Mouse (Mus musculus) mouse embryonic stem cell (cell line): ENCODE data around the gene Cep295nl.
"Not testable (repeated sequence)": the region's sequence is repeated elsewhere in the genome, so short reads cannot be mapped to it uniquely, and the experiment has no call there.

ENCODE experiments used
- in situ Hi-C, 2 experiments: fragments of 300-500 bp; cut with MboI; formaldehyde crosslinking; loops; 1 replicate in 1 of 2; 3 replicates in 1 of 2; pipeline ENCODE4 v1.14.3; 2019 to 2020; ENCODE audit warnings: low sequenced_read_pairs in 2 of 2, low pct_unique_long_range_greater_than_20kb in 1 of 2, mixed read lengths in 1 of 2; ENCODE audit not compliant: unreplicated experiment in 1 of 2

Cep295nl gene

DNA sequence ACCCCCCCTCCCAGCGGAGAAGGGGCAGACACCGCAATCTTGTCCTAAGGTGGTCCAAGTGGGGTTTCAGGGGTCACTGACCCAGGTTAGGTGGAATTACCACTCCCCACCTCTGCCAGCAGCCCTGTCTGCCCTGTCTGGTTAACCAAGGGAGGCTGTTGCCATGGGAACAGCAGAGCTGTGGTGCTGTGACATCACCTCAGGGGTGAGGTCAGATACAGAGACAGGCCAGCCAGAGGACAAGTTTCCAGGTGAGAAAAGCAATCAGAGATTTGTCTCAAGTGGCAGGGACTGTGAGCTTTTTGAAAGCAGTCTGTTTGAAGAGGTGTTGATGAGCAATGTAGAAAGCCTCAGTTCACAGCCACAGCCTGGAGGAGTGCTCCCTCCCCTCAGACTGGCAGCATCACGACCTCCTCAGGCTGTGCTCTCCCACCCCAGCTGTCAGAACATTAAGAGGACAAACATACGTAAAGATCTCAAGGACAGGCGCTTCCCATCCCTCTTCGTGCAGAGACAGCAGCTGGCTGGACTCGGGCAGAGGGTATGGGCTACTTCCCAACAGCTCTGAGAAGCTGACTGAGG is at the start of gene Cep295nl:
Cep295nl (minus strand) TSS at position 101 of the 582 bp plus-strand sequence.
- in situ Hi-C loops = no loop called here

DNA sequence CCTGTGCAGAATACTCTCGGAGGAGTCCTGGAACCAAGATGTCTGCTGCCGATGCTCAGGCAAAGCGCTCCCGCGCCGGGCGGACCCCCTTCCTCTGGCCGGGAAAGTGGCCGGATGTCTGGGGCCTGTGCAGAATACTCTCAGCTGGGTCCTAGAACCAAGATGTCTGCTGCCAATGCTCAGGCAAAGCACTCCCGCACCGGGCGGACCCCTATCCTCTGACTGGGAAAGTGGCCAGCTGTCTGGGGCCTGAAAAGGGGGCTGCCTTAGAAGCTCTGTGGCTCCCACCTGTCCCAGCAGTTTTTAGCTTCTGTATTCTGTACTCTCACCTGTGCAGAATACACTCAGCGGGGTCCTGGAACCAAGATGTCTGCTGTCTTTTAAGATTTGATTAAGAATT is 45.5 kb upstream of the Cep295nl start:
- in situ Hi-C loops = not testable (repeated sequence)

DNA sequence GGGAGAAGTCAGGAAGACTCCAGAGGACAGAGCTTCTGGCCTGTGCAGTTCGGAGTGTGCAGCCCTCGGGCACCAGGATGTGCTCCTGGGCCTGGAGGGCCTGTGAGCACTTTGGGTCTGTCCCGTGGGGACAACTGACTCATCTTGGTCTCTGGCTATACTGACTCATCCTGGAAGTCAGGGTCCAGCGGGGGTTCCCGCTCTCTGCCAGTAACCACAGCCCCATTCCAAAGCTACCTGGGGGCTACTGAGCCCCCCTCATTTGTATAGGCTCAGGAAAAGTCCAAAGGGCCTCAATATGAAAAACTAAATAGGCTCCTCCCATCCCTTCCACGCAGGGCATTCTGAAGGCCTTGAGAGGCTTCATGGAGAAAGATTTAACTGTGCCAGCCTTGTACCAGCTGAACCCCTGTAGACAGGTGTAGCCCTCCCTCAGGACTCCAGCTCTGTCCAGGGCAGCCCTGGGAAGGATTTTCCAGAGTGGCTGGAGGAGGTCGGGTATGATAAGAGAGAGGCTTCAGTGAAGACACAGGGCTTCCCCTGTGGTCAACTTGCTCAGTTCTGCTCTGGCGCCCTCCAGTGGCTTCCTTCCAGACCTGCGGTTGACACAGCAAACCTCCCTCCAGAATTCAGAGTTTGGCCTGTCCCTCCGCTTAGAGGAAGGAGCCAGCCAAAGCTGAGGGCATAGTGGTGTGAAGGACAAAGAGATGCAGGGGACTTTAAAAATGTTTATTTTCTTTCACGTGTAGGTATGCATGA is 37.1 kb upstream of the Cep295nl start:
- in situ Hi-C loops = no loop called here

DNA sequence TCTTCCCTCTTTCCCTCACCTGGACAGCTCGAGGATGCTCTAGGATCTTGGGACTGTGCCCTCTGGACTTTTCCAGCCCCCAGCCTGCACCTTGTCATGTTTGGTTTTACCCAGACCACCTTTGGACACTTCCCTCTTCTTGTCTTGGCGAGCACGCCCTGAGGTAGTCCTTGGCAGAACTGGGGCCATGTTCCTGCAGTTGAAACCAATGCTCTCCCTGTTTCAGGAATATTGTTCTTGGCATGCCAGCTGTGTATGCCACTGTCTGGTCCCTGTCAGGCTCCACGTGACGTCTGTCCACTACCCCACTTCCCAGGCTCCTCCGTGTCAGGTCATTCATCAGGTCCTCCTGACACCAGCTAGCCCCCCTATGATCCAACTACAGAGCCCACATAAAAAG is 36.4 kb upstream of the Cep295nl start:
- in situ Hi-C loops = no loop called here

DNA sequence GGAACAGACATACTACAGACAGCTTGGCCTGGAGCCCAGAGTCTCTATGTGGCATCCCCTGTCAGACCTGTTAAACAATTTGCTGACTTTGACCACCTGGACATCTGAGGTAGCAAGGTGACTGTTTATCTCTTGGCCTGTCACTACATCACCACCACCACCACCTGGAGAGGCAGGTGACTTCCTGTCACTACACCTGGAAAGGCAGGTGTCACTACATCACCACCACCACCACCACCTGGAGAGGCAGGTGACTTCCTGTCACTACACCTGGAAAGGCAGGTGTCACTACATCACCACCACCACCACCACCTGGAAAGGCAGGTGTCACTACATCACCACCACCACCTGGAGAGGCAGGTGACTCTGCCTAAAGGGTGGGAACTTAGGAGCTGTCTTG is 34.0 kb upstream of the Cep295nl start:
- in situ Hi-C loops = not testable (repeated sequence)

DNA sequence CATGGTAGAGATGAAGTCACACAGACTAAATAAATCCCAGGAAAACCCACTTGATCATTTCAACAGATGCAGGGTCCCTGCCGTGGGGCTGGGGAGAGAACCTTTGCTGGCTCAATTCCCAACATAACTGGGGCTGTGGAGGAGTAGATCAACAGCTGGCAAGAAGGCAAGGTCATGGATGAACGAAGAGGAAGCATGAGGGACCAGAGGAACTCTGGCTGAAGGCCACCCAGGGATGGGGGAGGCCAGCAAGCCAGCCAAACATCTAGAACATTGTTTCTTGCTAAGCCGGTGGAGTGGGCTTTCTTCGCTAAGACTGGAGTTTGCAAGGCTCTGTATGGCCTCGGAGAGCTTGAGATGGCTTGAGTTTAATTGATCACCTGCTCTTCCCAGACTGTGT is 33.6 kb upstream of the Cep295nl start:
- in situ Hi-C loops = no loop called here

DNA sequence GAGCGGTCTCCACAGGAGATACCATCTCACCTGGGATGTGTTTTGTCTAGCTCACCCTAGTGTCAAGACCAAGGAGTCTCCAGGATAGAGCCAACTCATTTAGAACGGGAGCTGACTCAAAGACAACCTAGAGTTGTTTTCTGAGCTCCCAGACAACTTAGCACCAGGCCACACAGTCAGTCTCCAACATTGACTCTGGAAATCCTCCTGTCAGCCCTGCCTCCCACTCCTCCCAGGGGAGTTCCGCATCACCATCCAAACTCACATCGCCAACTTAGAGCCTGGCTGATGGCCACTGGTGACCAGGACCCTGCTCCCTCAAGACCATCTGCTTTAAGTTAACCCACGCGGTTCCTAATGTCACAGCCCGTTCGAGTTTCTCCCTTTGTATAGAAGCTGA is 33.2 kb upstream of the Cep295nl start:
- in situ Hi-C loops = no loop called here

DNA sequence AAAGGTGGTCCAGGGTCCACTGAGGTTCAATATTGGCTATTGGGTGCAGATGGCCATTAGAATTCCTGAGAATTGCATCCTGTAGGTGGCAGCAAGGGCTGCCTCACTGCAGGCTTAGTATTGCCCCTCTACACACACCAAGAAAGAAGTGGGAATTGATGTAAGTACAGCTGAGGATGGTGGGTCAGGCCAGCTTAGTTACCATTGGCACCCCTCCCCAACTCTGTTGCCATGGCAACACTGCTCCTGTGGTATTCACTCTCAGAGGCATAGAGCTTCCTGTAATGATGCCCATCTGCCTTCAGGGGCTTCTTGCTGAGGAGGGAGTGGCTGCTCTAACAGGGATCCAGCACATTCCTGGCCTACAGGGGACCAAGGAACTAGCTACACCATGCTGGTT is 32.7 kb upstream of the Cep295nl start:
- in situ Hi-C loops = no loop called here

DNA sequence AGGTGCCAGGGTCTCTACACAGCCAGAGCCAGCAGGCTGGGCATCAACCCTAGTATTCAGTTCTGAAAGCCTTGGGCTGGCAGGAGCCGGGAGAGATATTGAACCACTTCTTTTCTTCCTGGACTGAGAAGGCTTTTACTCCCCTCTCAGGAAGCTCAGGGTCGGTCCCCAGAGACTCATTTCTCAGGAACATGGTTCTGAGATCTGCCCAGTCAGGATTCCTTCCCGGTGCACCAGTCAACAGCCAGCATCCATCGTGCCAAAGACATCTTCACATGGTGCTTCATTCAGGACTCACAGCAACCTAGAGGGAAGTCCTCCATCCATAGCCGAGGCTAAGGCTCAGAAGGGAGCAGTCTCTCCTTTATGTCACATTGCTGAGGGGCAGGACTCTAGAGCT is 32.2 kb upstream of the Cep295nl start:
- in situ Hi-C loops = loop anchor here in 1 of 2 experiments (5.0 kb wide), 1 partner anchor 52 kb away; no protein-coding TSS in a partner anchor

DNA sequence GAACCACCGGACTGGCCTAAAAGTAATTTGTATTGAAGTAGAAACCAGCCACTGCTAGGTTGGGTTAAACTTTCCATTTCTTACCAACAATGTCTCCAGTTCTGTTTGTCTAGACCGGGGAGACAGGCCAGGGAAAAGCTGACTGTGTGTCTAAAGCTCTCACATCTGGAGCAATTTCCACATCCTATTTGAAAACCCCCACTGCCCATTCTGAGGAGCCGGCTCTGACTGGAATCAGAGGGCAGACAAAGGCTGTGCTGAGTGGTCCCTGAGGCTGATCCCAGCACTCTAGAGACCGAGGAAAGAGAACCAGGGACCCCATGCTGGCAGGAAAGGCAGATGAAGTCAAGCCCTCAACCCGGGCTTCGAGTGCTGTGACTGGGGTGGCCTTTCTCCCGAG is 30.3 kb upstream of the Cep295nl start:
- in situ Hi-C loops = loop anchor here in 1 of 2 experiments (5.0 kb wide), 1 partner anchor 50 kb away; no protein-coding TSS in a partner anchor

DNA sequence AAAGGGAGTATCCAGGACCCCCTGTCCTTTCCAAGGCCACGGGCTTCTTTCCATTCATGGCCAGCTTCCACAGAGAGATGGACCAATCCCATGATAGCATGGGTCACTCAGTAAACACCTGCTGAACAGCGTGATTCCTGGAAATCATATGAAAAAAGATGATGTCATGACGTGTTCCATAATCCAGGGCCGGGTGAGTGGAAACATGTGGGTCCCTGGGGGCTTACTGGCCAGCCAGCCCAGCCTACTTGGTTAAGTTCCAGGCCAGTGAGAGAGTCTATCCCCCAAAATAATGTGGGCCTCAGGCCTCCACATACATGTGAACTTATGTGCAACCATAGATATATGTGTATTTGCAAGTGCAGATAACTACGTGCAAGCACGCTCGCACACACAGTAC is 29.6 kb upstream of the Cep295nl start:
- in situ Hi-C loops = loop anchor here in 1 of 2 experiments (5.0 kb wide), 1 partner anchor 50 kb away; no protein-coding TSS in a partner anchor

DNA sequence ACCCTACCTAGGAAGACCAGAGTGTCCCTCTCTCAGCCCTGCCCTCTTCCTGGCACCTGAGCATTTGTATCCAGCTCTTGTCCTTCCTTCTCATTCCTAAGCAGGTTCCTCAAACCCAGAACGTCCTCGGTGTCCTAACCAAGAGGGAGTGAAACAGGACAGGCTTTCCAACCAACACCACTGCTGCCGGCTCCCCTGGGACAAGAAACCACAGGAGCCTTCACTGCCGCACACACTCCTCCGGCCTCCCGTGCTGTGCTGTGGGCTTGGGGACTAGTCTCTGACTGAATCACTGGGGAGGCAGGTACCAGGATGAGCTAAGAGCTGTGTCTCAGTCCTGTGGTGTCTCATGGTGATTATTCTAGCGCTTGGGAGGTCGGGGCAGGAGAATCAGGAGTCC is 27.4 kb upstream of the Cep295nl start:
- in situ Hi-C loops = loop anchor here in 1 of 2 experiments (5.0 kb wide), 1 partner anchor 47 kb away; no protein-coding TSS in a partner anchor

DNA sequence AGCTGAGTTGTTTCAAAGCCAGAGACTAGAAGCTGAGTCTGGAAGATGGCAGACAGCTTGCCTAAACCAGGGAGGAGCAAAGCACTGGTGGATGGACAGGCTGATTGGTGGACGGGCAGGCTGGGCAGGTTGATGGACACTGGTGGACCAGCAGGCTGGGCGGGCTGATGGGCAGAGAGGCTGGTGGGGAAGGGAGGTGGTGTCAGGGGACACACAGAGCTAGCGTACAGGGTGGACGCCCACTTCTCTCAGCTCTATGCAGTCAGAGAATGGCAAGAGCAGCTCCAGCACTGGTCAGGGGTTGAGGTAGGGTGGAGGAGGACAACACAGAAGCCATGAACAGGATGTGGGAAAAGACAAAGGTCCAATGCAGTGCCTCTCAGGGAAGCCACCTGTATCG is 27.0 kb upstream of the Cep295nl start:
- in situ Hi-C loops = no loop called here

DNA sequence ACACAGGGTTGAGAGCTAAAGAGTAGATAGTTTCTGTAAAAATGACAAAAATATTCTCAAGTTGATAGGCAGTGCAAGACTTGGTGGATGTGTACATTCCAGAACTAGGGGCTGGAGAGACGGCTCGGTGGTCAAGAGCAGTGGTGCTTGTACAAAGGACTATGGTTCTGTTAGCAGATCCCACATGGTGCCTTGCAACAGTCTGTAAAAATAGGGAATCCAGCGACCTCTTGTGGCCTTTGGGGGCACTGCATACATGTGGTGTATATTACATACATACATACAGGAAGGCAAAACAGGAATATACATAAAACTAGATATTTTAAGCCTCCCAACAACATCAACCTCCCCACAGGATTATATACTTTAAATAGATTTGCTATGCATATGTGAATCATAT is 26.0 kb upstream of the Cep295nl start:
- in situ Hi-C loops = no loop called here

DNA sequence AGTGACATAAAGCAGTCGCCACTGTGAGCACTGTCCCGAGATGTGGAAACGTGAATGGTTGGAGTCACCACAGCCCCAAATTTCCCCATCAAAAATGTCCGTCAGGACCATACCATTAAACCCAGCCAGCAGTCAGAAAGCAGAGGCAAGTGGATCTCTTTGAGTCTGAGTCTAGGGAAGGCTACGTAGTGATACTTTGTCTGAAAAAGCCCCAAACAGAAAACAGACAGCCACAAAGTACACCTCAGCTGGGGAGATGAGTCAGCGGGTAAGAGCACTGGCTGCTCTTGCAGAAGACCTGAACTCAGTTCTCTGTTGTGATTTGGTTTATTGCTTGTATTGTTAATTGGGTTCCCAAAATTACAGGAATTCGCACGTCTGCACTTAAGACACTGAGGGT is 24.3 kb upstream of the Cep295nl start:
- in situ Hi-C loops = no loop called here

DNA sequence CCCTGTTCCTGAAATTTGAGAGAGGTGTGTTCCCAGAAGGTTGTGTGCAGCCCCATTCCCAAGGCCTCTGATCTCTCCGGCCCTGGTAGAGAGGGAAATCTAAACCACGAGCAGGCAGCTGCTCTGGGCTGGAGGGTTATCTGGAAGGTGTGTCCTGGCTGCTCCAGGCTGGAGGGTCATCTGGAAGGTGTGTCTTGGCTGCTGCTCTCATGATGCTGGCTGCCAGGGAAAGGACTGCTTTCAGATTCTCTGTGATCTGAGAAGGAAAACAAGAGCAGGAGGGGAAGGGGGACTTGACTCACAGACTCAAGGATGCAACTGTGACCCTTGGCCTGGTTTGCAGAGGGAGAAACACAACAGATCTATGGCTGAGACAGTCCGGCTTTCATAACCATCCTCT is 23.8 kb upstream of the Cep295nl start:
- in situ Hi-C loops = no loop called here

DNA sequence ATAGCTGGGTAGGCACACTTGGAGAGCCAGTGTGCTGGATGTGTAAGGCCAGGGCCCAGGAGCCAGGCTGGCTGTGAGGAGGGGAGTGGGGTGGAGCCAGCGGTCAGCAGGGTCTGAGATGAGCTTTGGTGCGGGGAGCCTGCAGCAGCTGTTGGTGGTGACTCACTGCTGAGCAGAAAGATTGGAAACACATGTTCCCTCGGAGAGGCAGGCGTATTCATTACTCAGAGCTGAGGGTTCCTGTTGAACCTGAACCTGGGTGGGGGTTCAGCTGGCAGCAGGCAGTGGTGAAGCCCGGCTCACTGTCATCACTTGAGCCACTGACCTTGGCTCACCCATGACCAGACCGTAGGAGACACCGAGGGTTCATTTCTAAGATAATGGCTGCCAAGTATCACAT is 22.9 kb upstream of the Cep295nl start:
- in situ Hi-C loops = no loop called here

DNA sequence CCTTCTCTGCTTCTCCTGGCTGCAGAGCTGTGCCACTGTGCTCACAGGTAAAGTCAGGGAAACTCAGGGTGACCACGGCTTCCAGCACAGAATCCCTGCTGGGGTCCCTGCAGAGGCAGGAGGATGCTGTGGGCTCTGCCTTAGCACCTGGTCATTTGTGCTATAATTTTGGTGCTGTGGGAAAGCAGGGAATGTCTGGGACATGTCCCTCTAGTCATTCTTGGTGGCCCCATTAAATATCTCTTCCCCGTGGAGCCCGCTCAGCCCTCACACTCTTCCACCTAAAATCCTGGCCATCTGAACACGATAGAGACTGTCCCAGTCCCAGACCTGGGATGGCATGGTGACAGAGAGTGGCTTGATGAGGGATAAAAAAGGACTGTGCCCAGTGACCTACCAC is 21.7 kb upstream of the Cep295nl start:
- in situ Hi-C loops = loop anchor here in 1 of 2 experiments (5.0 kb wide), 1 partner anchor 37 kb away; no protein-coding TSS in a partner anchor

DNA sequence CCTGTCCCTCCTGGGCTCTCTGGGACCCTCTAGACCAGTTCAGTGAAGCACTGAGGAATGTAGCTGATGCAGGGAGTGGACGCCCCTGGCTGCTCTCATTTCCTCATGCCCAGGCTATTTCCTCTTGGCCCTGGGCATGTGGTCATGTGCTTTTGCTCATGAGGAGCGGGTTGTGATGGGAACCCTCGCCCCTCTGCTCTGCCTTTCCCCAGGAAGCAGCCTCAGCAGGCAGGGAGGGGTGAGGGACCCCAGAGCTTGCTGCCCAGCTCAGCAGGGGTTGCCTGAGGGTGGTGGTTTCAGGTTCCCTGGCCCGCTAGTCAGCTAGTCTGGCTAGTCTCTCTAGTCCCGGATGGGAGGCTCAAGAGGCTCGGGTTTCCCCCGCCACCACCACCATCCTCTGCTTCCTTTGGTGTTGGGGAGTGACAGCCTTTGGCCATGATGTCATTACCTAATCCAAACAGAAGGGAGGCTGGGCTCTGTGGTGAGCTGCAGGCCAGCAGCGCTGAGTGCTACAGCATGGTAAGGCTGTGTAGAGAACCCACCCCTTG is 20.7 kb upstream of the Cep295nl start:
- in situ Hi-C loops = loop anchor here in 1 of 2 experiments (5.0 kb wide), 1 partner anchor 36 kb away; no protein-coding TSS in a partner anchor
